Mouse (Mus musculus): ENCODE data around the gene Olfr279.

Olfr279 gene

DNA sequence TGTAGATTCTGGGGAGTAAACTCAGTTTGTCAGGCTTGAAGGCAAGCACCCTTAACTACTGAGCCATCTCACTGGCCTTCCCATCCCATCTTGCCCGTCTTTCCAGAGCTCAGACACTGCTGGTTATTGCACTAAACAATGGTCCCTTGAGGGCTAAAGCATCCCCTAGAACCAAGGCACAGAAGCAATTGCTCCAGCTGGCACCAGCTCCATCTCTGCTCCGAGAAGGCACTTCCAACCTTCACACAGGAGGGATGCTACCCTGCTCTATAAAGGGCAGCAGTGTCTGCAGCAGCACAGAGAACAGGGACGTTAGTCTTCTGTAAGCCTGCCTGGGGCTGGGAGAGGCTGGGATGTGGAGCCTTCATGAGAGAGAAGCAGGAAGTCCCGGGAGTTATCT is at the start of gene Olfr279:
Gene Olfr279, plus strand, starts transcription at position 301 of the 400 bp plus-strand sequence.
- Histone ChIP-seq H3K36me3 (ENCODE audit: control insufficient read depth, insufficient read depth, low read length, poor library complexity, severe bottlenecking) (no peaks in the 10 kb centered on the region), H3K27me3 (ENCODE audit: control insufficient read depth, insufficient read depth, low read length, poor library complexity, severe bottlenecking) (no peaks in the 10 kb centered on the region)
- no peak for DNase-seq (ENCODE audit: low read depth, low spot score)

DNA sequence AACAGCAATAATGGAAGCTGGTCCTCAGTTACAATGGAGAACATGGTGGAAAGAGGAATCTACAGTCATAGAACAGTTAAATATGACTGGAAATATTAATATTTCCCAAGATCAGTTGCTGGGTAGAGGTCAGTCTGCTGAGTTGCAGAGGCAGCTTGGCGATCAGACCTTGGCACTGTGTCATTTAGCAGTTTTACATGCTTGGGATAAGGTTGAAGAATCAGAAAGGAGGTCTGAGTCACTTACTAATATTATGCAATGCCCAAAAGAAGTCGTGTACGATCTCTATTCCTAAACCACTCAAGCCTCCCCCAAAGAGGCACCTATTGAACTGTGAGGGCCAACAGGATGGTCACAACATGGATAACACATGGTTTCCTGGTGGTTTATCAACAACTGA is 47.6 kb upstream of the Olfr279 start:
- no peak for DNase-seq (ENCODE audit: low read depth, low spot score)
- Histone ChIP-seq H3K27me3 (ENCODE audit: control insufficient read depth, insufficient read depth, low read length, poor library complexity, severe bottlenecking) (no peaks in the 10 kb centered on the region), H3K36me3 (ENCODE audit: control insufficient read depth, insufficient read depth, low read length, poor library complexity, severe bottlenecking) (no peaks in the 10 kb centered on the region)

DNA sequence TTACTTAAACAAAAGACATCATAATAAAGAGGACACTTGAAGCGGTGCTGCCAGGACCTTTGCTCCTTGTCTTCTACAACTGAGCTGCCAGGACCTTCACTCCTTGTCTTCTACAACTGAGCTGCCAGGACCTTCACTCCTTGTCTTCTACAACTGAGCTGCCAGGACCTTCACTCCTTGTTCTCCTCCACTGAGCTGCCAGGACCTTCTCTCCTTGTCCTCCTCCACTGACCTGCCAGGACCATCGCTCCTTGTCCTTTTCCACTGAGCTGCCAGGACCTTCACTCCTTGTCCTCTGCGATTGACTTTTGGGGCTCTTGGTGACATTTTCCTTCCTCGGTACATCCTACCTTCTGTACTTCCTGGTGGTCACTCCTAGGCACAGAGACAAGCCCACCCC is 43.7 kb upstream of the Olfr279 start:
- H3K36me3 ChIP-seq (ENCODE audit: control insufficient read depth, insufficient read depth, low read length, poor library complexity, severe bottlenecking), result no peaks in the 10 kb centered on the region
- no peaks in the 10 kb centered on the region for H3K27me3 ChIP-seq (ENCODE audit: control insufficient read depth, insufficient read depth, low read length, poor library complexity, severe bottlenecking)
- DNase-seq (ENCODE audit: low read depth, low spot score), result no peak

DNA sequence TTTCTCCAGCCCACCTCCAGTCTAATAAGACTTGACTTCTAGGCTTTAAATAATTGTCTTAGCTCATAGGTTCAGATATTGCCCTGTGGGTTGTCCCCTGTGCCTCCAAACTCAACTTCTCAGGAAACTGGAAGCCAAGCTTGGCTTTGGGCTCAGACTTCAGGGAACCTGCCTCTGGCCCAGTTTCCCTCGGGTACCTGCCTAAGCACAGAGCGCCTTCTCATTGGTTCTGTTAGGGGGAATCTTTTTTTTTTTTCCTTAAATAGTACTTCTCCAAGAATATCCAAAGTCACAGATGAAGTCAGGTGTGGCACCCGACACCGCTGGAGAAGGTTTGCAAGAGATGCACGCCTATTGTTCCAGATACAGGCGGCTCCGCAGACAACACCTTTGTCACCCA is 39.9 kb upstream of the Olfr279 start, which contains the start of gene Olfr281:
Gene Olfr281, plus strand, starts transcription at position 301 of the 400 bp plus-strand sequence.
- no peak for DNase-seq (ENCODE audit: low read depth, low spot score)
- no peaks in the 10 kb centered on the region for H3K27me3 ChIP-seq (ENCODE audit: control insufficient read depth, insufficient read depth, low read length, poor library complexity, severe bottlenecking)
- no peaks in the 10 kb centered on the region for H3K36me3 ChIP-seq (ENCODE audit: control insufficient read depth, insufficient read depth, low read length, poor library complexity, severe bottlenecking)

DNA sequence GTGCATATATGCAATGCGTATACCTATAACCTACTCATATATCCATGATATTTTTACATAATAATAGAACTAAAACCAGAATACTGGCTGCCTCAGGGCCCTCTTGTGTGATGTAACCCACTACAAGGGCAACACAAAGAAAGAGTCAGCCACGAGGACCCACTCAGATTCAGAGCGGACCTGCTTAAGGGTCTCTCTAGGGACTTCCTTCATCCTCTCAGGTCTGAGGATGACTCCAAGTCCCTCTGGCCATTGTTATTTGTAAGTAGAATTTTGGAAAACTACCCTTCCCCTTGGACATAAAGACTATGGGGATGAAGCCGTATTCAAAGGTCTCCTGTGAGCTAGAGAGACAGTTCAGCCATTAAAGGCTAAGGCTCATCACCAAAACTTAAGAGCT is 22.6 kb upstream of the Olfr279 start, which contains the start of gene OR5BS1P:
Gene OR5BS1P, plus strand, starts transcription at position 301 of the 400 bp plus-strand sequence.
- no peaks in the 10 kb centered on the region for H3K27me3 ChIP-seq (ENCODE audit: control insufficient read depth, insufficient read depth, low read length, poor library complexity, severe bottlenecking)
- no peaks in the 10 kb centered on the region for H3K36me3 ChIP-seq (ENCODE audit: control insufficient read depth, insufficient read depth, low read length, poor library complexity, severe bottlenecking)

DNA sequence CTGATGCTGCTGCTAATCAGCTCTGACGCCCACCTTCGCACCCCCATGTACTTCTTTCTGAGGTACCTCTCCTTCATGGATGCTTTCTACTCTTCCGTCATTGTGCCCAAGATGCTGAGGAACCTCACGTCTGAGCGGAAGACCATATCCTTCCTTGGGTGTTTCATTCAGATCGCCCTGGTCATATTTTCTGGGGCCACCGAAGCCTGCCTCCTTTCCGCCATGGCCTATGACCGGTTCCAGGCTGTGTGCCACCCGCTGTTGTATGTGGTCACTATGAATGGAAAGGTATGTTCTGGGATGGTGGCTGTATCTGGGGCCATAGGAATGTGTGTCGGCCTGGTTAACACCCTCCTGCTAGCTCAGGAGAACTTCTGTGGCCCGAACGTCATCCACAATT is 20.7 kb upstream of the Olfr279 start:
- no peak for DNase-seq (ENCODE audit: low read depth, low spot score)
- Histone ChIP-seq H3K27me3 (ENCODE audit: control insufficient read depth, insufficient read depth, low read length, poor library complexity, severe bottlenecking) (no peaks in the 10 kb centered on the region), H3K36me3 (ENCODE audit: control insufficient read depth, insufficient read depth, low read length, poor library complexity, severe bottlenecking) (no peaks in the 10 kb centered on the region)

More for the DNA sequence above, 22.6 kb upstream of the Olfr279 start, which contains the start of gene OR5BS1P:
- no peak for DNase-seq (ENCODE audit: low read depth, low spot score)

DNA sequence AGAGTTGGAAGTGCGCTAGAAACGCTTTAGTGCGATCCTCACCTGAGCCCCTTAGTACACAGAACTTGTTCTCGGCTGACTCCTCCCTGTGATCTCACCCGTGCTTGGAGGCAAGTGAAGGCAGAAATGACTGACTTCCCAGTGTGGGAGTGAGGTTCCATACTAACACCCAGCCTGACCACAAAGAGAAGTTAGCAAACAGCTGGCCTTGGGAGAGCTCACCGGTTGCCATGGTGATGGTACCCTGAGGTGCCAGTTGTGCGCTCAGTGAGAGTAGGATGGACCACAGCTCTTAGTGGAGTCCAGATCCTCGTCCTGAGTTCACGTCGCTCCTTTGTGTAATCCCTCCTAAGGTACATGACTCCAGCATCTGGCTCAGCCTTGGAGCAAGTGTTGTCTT is 17.2 kb upstream of the Olfr279 start:
- no peaks in the 10 kb centered on the region for H3K27me3 ChIP-seq (ENCODE audit: control insufficient read depth, insufficient read depth, low read length, poor library complexity, severe bottlenecking)
- no peaks in the 10 kb centered on the region for H3K36me3 ChIP-seq (ENCODE audit: control insufficient read depth, insufficient read depth, low read length, poor library complexity, severe bottlenecking)
- no peak for DNase-seq (ENCODE audit: low read depth, low spot score)

DNA sequence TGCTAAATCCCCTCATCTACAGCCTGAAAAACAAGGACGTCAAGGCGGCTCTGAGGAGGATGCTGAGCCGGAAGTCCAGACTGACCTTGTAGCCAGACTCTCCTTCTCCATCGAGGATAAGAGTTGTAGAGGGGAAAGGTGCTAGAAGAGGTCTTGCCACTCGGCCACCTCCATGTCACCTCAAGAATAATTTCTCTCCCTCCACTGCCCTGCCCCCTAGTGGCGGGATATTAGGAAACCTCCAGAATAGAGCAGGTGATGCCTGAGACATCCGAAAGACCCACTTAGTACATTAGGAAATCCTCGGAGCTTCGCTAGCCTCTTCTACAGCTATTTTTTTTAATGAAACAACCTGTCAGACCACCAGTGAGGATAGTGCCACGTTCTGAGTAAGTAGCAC is 16.8 kb upstream of the Olfr279 start:
- no peaks in the 10 kb centered on the region for H3K27me3 ChIP-seq (ENCODE audit: control insufficient read depth, insufficient read depth, low read length, poor library complexity, severe bottlenecking)
- no peaks in the 10 kb centered on the region for H3K36me3 ChIP-seq (ENCODE audit: control insufficient read depth, insufficient read depth, low read length, poor library complexity, severe bottlenecking)
- peak; percentile 76 for DNase-seq (ENCODE audit: low read depth, low spot score)

DNA sequence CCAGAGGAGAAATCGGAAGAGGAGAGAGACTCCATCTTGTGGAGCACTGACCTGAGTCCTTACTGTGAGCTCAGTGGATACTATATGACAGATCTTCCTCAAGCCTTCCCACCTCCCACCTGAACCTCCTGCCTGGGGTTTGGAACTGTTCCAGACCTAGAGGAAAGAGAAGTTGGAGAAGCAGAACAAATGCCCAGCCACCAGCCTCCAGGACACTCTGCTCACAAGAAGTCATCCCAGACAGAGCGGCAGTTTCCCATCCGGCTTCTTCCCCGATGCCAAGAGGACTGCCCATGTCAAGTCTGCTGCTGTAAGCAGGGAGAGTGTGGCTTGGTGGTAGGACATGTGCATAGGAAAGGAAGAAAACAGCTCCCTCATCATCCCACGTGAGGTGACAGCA is 15.9 kb upstream of the Olfr279 start:
- no peak for DNase-seq (ENCODE audit: low read depth, low spot score)
- H3K36me3 ChIP-seq (ENCODE audit: control insufficient read depth, insufficient read depth, low read length, poor library complexity, severe bottlenecking), result no peaks in the 10 kb centered on the region
- H3K27me3 ChIP-seq (ENCODE audit: control insufficient read depth, insufficient read depth, low read length, poor library complexity, severe bottlenecking), result no peaks in the 10 kb centered on the region

DNA sequence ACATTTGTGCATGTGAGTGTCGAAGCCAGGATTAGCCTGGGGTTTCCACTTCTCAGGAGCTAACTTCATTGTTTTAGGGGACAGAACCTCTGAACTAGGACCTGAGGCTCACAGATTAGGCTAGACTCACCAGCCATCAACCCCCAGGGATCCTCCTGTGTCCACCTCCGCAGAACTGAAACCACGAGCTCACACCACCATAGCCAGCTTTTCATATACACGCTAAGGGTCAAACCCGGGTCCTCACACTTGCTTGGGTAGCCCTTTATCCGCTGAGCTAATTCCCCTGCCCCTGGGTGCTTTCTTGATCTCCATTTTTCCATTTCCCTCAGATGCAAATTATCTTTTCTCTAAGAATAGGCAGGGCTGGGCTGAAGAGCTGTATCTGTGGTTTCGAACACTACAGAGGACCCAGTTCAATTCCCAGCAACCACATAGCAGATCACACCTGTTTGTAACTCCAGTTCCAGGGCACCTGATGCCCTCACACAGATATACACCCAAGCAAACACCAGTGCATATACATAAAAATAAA is 12.6 kb upstream of the Olfr279 start:
- no peaks in the 10 kb centered on the region for H3K27me3 ChIP-seq (ENCODE audit: control insufficient read depth, insufficient read depth, low read length, poor library complexity, severe bottlenecking)
- peak; percentile 36 for DNase-seq (ENCODE audit: low read depth, low spot score)
- H3K36me3 ChIP-seq (ENCODE audit: control insufficient read depth, insufficient read depth, low read length, poor library complexity, severe bottlenecking), result no peaks in the 10 kb centered on the region

DNA sequence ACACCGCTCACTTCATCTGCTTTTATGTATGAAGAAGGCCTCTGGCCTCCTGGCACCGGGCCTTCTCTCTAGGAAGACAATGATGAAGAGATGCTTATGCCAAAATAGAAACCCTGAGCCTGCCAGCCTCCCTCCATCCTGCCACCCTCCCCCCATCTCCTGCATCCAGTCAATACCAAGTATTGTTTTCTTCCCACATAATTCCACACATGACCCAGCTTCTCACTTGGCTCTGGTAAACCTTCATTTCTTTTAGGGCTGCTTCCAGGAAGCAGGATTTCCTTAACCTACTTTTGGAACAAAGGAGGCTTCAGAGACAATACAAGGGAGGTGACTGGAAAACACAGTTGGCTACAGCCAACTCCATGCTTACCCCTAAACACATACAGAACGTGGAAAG is 9.5 kb upstream of the Olfr279 start, which contains the start of gene Lalba:
Gene Lalba, minus strand, starts transcription at position 21 of the 400 bp plus-strand sequence.
- Histone ChIP-seq H3K27me3 (ENCODE audit: control insufficient read depth, insufficient read depth, low read length, poor library complexity, severe bottlenecking) (no peaks in the 10 kb centered on the region), H3K36me3 (ENCODE audit: control insufficient read depth, insufficient read depth, low read length, poor library complexity, severe bottlenecking) (no peaks in the 10 kb centered on the region)
- no peak for DNase-seq (ENCODE audit: low read depth, low spot score)

DNA sequence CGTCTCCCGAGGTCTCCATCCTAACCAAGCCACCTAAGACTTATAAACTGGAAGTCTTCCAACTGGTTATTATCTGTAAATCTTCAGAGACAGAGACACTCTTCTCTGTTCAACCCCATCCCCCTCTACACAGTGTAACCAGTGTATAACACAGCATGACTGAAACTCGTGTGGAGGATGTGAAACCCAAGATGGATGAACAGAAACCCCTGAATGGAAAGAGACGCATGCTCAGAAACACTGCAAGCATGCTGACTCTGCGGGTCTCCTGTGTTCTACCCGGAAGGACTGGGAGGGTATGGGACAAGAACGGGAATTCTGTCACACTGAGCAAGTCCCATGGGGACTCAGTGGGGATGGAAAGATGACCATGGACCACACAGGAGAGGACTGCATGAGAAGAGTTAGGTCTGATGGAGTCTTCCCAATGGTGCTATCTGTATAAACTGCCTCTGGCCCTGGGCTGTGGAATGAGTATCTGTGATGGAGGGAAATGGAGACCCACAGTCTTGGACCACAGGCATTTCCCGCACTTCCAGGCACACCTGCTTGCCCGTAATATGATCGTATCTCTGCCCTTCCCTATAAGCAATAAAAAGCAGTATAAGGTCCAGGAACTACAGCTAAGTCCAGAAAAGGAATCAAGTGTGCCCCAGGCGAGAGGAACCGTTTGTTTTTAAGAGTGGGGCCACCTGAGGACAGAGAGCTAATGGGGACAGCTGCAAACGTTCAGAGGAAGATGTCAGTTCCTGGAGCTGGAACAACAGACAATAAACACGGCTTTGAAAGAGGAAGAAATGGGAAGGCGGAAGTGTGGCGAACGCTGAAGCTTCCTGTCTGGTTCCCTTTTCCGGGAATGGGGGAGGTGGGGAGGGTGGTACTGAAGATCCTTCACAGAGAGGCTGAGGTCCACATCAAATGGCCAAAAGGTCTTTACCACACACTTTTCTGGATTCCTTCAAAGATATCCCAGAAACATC is 8.0 kb upstream of the Olfr279 start:
- peak; percentile 85 for DNase-seq (ENCODE audit: low read depth, low spot score)
- Histone ChIP-seq H3K36me3 (ENCODE audit: control insufficient read depth, insufficient read depth, low read length, poor library complexity, severe bottlenecking) (no peaks in the 10 kb centered on the region), H3K27me3 (ENCODE audit: control insufficient read depth, insufficient read depth, low read length, poor library complexity, severe bottlenecking) (no peaks in the 10 kb centered on the region)

DNA sequence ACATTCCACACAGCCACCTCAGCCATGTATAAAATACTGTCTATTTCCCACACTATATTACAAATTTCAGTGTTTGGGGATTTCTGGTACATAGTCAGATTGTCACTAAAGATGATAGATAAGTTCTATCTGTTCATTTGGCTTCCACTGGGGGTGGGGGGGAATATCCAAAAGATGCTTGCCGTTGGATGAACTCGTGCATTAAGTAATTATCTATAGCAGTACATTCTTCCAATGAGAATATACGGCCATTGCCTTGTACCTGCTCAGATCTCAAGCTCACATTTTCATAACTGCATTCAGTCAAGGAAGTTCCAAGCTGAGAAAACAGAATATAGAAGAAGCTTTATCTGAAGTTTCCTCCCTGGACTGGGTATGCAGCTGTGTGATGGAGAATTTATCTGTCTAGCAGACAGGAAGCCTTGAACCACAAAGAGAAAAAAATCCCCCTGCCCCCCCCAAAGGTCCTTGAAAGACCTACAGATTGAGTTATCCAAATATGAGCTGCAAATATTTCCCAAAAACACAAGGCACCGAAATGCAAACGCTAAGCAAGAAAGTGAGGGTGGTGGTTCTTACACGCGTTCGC is 5.7 kb upstream of the Olfr279 start:
- Histone ChIP-seq H3K27me3 (ENCODE audit: control insufficient read depth, insufficient read depth, low read length, poor library complexity, severe bottlenecking) (no peaks in the 10 kb centered on the region), H3K36me3 (ENCODE audit: control insufficient read depth, insufficient read depth, low read length, poor library complexity, severe bottlenecking) (no peaks in the 10 kb centered on the region)
- DNase-seq (ENCODE audit: low read depth, low spot score), result no peak

DNA sequence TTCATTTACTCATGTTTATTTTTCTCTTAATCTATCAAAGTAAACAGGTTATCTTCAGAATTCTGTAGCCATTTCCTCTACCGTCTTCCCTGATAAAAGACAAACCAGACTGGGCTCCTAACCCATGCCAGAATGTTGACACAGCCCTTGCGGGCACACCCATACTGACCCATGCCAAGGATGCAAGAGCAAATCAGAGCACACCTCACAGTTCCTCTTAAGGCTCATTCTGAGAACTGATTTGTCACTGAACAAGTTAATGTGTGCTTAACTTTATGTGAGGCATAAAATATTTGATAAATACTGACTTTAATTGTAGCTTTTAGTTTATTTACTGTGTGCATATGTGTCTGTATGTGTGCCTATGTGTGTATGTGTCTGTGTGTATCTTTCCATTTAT is 870 bp upstream of the Olfr279 start:
- H3K27me3 ChIP-seq (ENCODE audit: control insufficient read depth, insufficient read depth, low read length, poor library complexity, severe bottlenecking), result no peaks in the 10 kb centered on the region
- no peak for DNase-seq (ENCODE audit: low read depth, low spot score)
- no peaks in the 10 kb centered on the region for H3K36me3 ChIP-seq (ENCODE audit: control insufficient read depth, insufficient read depth, low read length, poor library complexity, severe bottlenecking)

DNA sequence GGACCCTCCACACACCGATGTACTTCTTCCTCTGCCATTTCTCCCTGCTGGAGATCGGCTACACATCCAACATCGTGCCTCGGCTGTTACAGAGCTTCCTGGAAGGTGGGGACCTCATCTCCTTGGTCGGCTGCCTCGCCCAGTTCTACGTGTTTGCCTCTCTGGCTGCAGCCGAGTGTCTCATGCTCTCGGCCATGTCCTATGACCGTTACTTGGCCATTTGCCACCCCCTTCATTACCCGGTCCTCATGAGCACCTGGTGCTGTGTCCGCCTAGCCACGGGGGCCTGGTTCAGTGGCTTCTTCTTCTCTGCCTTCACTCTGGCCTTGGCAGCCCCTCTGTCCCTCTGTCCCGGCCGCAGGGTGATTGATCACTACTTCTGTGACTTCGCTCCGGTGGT is 5.4 kb downstream of the Olfr279 start:
- Histone ChIP-seq H3K36me3 (ENCODE audit: control insufficient read depth, insufficient read depth, low read length, poor library complexity, severe bottlenecking) (no peaks in the 10 kb centered on the region), H3K27me3 (ENCODE audit: control insufficient read depth, insufficient read depth, low read length, poor library complexity, severe bottlenecking) (no peaks in the 10 kb centered on the region)
- DNase-seq (ENCODE audit: low read depth, low spot score), result no peak

All from splenic B cell, adult 2 months (primary cell).